Mouse (Mus musculus): ENCODE results near the gene Capn9.

The Capn9 gene

GRCm38 (mm10) chr8:124571732-124572429 lies 4.0 kb upstream of the Capn9 start:
- no peak for DNase-seq (ENCODE audit: low spot score in 2 of 2)

DNA sequence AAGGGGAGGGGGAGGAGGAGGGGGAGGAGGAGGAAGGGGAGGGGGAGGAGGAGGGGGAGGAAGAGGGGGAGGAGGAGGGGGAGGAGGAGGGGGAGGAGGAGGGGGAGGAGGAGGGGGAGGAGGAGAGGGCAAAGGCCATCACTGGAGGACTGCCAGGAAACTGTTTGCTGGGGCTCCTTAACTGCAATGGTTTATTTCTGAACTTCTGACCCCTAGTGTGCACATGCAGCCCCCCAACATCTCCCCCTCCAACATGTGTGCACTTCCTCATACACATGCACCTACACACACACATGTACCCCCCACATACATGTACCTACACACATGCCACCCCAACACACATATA lies 3.5 kb upstream of the Capn9 start:
- DNase-seq (ENCODE audit: low spot score in 2 of 2): no peak

DNA sequence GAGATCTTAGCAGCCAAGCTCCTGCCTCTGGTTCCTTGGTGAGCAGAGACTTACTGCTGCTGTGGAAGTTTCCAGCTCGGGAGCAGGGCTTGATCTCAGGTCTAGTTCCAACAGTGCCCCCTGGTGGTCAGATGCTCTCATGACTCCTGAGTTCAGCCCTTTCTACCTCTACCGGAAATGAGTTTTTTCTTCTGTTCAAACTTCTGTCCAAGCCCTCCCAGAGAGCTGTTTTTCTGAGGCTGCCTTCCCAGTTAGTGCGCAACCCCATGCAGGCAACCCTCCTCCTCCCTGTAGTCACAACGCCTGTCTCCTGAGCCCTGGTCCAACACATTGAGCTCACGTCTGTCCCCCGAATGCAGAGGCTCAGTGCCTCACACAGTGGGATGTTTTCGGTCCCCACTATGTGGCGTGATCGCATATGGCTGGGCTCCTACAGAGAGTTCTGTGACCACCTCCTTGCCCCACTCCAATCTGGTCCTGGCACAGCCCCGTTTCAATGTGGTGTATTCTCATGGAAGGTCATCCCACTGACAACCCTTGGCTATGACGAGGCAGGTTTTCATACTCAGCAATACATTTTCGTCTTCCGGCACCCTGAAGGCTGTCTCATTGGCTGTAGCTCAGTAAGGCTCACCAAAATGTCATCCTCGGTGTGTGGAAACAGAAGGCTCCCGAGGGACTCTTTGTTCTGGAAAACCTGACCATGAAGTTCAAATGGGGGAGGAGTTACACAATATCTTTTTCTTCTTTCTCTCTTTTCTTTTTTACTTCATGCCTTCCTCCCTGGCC lies 2.2 kb upstream of the Capn9 start:
- peak in 1 of 2 experiments; percentile 95 for DNase-seq (ENCODE audit: low spot score in 2 of 2)

GRCm38 (mm10) chr8:124576751-124577150 lies 840 bp downstream of the Capn9 start:
- DNase-seq (ENCODE audit: low spot score in 2 of 2): no peak

DNA sequence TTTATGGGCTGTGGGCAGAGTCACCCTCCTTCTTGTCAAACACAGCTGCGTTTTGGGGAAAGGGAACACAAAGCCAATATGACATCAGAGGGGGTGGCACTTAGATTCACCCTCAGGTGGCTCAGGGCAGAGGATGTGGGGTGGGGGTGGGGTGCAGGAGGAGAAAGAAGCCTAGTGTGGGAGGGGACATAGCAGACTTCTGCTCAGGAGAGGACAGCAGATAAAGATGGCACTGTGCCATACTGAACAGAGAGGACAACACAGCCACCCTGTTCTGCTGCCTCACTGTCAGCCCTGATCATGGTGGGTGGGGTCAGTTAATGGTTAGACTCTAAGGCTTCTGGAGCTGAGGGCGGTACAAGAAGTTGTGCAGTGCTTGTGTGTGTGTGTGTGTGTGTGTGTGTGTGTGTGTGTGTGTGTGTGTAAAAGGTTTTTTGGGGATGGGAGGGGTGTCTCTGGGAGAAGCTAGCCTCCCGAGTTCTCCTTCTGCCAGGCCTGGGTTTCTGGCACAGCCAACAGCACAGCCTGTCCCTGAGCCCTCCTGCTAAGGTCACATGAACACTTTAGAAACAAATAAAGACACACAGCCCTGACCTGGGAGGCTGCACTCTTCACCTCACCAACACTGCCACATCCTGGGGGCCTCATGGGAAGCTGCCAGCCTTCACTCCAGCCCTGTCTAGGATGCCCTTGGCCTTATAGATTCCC lies 10.0 kb downstream of the Capn9 start:
- no peak for DNase-seq (ENCODE audit: low spot score in 2 of 2)

GRCm38 (mm10) chr8:124586556-124586955 lies 10.6 kb downstream of the Capn9 start:
- DNase-seq (ENCODE audit: low spot score in 2 of 2): no peak

- DNase-seq (ENCODE audit: low spot score in 2 of 2): no peak
Measured at GRCm38 (mm10) chr8:124589393-124589792, 13.5 kb downstream of the Capn9 start.

DNA sequence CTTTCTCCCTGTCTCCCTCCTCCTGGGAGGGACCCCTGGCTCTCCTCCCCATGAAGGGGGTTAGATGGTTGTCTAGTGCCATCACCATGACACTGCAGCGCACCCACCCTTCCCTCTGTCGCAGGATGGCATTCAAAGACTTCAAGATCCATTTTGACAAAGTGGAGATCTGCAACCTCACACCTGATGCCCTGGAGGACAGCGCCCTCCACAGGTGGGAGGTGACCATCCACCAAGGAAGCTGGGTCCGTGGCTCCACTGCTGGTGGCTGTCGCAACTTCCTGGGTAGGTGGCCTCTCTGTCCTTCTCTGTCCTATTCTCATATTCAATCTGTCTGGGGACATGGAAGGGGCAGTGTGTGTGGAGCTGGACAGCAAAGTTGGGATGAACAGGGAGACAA lies 28.2 kb downstream of the Capn9 start:
- no peak for DNase-seq (ENCODE audit: low spot score in 2 of 2)

GRCm38 (mm10) chr8:124608239-124608971 lies 32.5 kb downstream of the Capn9 start:
- peak in 1 of 2 experiments; percentile 17 for DNase-seq (ENCODE audit: low spot score in 2 of 2)

- no peak for DNase-seq (ENCODE audit: low spot score in 2 of 2)
Measured at GRCm38 (mm10) chr8:124608972-124609353, 33.1 kb downstream of the Capn9 start.

- no peak for DNase-seq (ENCODE audit: low spot score in 2 of 2)
Measured at GRCm38 (mm10) chr8:124614325-124614724, 38.4 kb downstream of the Capn9 start.

- DNase-seq (ENCODE audit: low spot score in 2 of 2): peak; percentile 43 to 91
Measured at GRCm38 (mm10) chr8:124617266-124617869, 41.5 kb downstream of the Capn9 start.

DNA sequence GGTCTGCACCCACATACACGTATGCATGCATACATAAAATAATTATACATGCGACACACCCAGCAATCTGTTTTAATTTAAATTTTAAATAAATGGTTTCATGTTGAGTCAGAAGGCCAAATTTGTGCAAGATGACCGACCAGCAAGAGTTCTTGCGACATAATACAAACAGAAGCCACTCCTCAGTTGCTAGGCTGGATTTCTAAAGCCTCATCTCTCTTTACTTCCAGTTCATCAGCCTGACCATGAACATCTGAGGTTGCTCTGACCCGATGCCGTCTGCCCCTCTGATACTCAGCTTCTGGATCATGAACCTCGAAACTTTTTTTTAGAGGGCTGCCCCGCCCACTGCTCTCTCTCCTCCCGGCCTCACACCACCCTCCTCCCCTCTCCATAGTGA lies 42.3 kb downstream of the Capn9 start:
- DNase-seq (ENCODE audit: low spot score in 2 of 2): no peak

DNA sequence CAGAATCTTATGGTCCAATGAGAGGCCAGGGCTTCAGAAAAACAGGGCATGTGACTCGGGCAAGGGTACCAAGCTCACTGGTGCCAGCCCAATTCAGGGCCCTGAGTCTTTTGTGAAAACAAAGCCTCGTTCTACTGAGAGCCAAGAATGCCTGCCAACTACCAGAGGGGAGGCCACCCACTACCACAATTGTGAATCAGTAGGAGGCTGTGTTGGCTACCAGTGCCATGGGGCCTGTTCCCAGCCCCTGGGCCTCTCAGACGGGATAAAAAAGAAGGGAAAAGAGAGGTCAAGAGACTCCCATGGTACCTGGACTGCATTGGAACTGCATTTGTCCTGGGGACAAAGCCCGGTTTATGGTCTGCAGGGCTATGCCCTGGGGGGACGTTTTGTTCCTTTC lies 45.3 kb downstream of the Capn9 start:
- peak; percentile 60 to 79 for DNase-seq (ENCODE audit: low spot score in 2 of 2)

DNA sequence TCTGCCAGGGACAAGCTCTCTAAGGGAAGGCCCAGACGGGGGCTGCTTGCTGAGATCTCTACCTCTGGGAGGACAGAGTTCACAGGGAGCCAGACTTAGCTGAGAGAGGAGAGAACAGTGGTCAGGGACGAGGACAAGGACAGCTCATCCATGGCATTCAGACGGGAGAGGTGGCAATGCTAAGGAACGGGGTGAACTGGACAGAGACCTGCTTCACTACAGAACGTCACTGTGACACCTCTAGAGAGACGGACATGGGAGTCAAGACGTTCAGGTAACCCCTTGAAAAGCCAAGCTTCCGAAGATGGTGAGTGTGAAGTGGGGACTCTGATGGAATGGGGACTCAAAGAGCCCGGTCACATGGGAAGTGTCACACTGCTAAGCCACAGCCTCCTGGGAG lies 50.3 kb downstream of the Capn9 start:
- no peak for DNase-seq (ENCODE audit: low spot score in 2 of 2)

GRCm38 (mm10) chr8:124630489-124630888 lies 54.6 kb downstream of the Capn9 start:
- no peak for DNase-seq (ENCODE audit: low spot score in 2 of 2)

GRCm38 (mm10) chr8:124630891-124631290 lies 55.0 kb downstream of the Capn9 start:
- no peak for DNase-seq (ENCODE audit: low spot score in 2 of 2)

GRCm38 (mm10) chr8:124631966-124632365 lies 56.1 kb downstream of the Capn9 start:
- no peak for DNase-seq (ENCODE audit: low spot score in 2 of 2)

DNA sequence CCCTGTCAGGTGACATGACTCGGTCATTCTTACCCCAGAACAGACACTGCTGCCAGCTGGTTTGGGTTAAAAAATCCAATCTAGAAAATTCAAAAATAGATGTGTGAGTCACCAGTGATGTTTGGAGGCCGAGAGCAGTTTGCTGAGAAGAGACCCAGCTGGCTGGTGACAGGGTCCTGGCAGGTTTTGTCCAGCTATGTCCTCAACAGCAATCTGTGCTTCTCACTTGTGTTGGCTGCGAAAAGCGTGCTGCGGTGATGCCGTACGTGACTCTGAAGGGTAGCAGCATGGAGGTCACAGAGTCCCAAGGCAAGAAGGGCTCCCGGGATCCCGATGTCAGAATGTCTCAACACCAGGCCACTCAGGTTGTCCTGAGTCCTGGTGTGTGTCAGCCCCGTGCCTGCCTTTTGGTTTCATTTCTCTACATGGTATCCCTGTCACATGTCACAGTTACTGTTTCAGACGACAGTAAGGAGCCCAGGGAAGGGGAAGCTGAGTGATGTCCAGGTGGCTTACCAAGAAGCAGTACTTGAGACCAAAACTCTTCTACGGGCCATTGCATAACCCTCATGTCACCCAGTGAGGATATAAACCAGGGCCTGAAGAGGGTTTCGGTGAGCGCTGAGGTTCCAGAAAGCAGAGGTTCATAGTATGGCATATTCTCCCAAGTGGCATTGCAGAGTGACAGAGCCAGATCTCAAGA lies 57.2 kb downstream of the Capn9 start:
- DNase-seq (ENCODE audit: low spot score in 2 of 2): peak in 1 of 2 experiments; percentile 64

GRCm38 (mm10) chr8:124634411-124635246 lies 58.7 kb downstream of the Capn9 start:
- no peak for DNase-seq (ENCODE audit: low spot score in 2 of 2)

Measured in left cerebral cortex, adult 9 months (tissue).